Mouse (Mus musculus): ENCODE measurements at regions not wholly inside any gene's neighbourhood (a gene's known extent, or its start where the extent isn't known, plus 50 kb on each side); places are given as distances from the start of the nearest gene placed in this dataset.

DNA sequence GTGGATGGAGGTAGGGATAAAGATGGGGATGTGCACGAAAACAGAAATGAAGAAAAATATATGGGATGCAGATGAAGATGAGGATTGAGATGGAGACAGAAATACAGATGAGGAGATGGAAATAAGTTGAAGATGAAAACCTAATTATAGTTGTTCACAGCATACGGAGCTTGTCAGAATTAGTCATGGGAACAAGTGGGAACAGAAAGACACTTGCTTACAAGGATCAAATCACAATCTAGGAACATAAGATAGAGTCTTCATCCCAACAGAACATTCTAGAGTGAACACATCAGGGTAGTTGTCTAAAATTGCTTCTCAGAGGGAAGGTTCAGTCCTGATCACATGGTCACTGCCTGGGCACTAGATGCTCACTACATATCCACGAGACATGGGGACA lies 633.2 kb downstream of the Pdcd6ip start:
- TF ChIP-seq CTCF (conservative IDR thresholded peaks at IDR 0.05; ENCODE audit: low read length) (no peak), NANOG (IDR thresholded peaks at IDR 0.05; ENCODE audit: borderline replicate concordance, low read length) (no peak), POU5F1 (IDR thresholded peaks at IDR 0.05; ENCODE audit: borderline replicate concordance, low read length) (no peak)
- Histone ChIP-seq H3K36me3 (ENCODE audit: insufficient read depth, low read length) (no peaks in the 10 kb centered on the region), H3K4me3 (replicated peaks; ENCODE audit: low read length) (no peak overlapping the region), H3K27me3 (ENCODE audit: insufficient read depth, low read length) (no peaks in the 10 kb centered on the region), H3K9me3 (ENCODE audit: low read length) (peaks cover 20% of the 10 kb centered on the region), H3K4me1 (replicated peaks; ENCODE audit: low read depth, low read length) (no peaks in the 10 kb centered on the region)

DNA sequence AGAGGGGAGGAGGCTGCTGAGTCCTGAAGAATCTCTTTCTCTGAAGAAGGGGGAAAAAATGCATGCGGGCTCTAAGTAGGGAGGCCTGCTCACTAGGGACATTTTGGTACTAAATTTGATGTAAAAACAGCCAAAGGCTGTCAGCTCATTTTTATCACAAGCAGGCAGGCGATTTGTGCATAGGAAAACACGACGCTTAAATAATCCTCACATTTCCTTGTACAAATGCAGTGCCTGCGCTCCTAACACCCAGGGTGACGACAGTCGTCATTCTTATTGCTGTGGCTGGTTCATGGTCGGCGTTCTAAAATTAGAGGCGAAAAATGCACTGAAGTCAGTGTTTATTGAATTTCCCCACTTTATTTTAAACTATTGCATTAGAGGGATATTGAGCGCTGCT lies 650.6 kb downstream of the Pdcd6ip start:
- Histone ChIP-seq H3K9me3 (ENCODE audit: low read length) (peaks cover 6% of the 10 kb centered on the region; the same call in 1 of the 2 replicates), H3K27me3 (ENCODE audit: insufficient read depth, low read length) (no peaks in the 10 kb centered on the region), H3K4me1 (replicated peaks; ENCODE audit: low read depth, low read length) (no peaks in the 10 kb centered on the region), H3K36me3 (ENCODE audit: insufficient read depth, low read length) (no peaks in the 10 kb centered on the region), H3K4me3 (replicated peaks; ENCODE audit: low read length) (no peak overlapping the region)
- no peak for TF ChIP-seq POU5F1 (IDR thresholded peaks at IDR 0.05; ENCODE audit: borderline replicate concordance, low read length)
- no peak for TF ChIP-seq CTCF (conservative IDR thresholded peaks at IDR 0.05; ENCODE audit: low read length)

DNA sequence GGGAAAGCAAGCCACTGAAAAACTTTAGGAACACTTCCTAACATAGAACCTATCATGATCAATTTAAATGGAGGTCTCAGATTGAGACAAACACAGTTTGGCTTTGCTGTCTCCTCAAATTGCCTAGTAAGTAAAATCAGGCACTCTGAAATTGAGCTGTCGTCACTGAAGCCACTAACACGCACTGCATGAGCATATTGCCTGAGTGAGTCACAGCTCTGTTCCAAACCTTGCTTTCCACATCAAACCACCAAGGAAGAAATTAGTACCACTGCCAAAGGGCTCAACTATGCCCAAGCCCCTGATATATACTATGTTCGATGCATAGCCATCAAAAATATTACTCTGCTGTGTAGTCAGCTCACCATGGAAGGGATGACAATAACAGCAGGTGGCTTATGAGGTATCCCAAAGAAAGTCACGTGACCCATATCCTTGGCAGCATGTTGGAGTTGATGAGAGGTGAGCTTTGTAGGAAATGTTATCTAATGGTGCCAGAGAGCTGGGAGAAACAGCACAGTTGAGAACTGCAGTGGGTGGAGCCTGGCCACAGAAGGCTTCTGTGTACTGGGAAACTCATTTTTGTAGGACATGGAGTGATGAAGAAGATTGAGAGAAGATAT lies 663.4 kb downstream of the Pdcd6ip start:
- no peak for TF ChIP-seq POU5F1 (IDR thresholded peaks at IDR 0.05; ENCODE audit: borderline replicate concordance, low read length)
- TF ChIP-seq NANOG (IDR thresholded peaks at IDR 0.05; ENCODE audit: borderline replicate concordance, low read length): no peak
- no peak for TF ChIP-seq CTCF (conservative IDR thresholded peaks at IDR 0.05; ENCODE audit: low read length)
- Histone ChIP-seq H3K4me1 (replicated peaks; ENCODE audit: low read depth, low read length) (no peaks in the 10 kb centered on the region), H3K27me3 (ENCODE audit: insufficient read depth, low read length) (no peaks in the 10 kb centered on the region), H3K9me3 (ENCODE audit: low read length) (no peaks in the 10 kb centered on the region), H3K36me3 (ENCODE audit: insufficient read depth, low read length) (no peaks in the 10 kb centered on the region), H3K4me3 (replicated peaks; ENCODE audit: low read length) (no peak overlapping the region)

DNA sequence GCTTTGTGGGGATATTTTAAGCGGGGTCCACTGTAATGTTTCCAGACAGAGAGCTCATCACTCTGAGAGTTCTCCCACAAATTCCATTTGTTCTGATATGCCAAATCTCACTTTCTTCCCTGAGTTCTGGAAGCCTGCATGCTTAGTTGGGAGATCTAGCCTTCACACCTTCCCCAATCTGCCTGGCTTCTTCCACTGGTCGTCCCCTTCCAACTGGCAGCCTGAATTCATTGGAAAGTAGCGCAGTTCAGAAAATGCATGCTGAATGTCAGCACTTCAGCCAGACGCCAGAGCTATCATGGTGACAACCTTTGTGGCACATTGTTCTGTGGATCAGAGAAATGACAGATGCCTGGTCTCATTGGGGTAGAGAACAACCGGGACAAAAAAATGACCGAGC lies 667.2 kb downstream of the Pdcd6ip start:
- Histone ChIP-seq H3K4me1 (replicated peaks; ENCODE audit: low read depth, low read length) (no peaks in the 10 kb centered on the region), H3K4me3 (replicated peaks; ENCODE audit: low read length) (no peak overlapping the region), H3K27me3 (ENCODE audit: insufficient read depth, low read length) (no peaks in the 10 kb centered on the region), H3K36me3 (ENCODE audit: insufficient read depth, low read length) (no peaks in the 10 kb centered on the region), H3K9me3 (ENCODE audit: low read length) (no peaks in the 10 kb centered on the region)
- TF ChIP-seq CTCF (conservative IDR thresholded peaks at IDR 0.05; ENCODE audit: low read length): no peak
- no peak for TF ChIP-seq NANOG (IDR thresholded peaks at IDR 0.05; ENCODE audit: borderline replicate concordance, low read length)
- no peak for TF ChIP-seq POU5F1 (IDR thresholded peaks at IDR 0.05; ENCODE audit: borderline replicate concordance, low read length)

DNA sequence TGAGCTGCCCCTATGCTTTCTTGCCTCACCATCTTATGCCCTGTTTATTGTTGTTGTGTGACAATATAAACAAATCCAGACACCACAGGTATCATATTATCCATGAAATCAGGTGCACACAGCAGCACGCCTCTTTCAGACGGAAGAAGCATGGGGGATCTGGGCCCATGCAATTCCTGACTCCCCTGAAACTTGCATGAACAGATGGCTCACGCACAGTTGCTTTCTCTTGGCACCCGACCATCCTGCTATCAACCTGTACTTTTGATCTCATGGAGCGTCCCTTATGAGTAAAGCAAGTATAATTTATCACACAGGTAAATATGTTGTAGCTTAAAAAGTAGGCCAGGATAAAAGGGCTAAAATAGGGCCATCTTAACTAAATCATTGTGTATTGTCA lies 674.1 kb downstream of the Pdcd6ip start:
- TF ChIP-seq CTCF (conservative IDR thresholded peaks at IDR 0.05; ENCODE audit: low read length) (no peak), NANOG (IDR thresholded peaks at IDR 0.05; ENCODE audit: borderline replicate concordance, low read length) (no peak), POU5F1 (IDR thresholded peaks at IDR 0.05; ENCODE audit: borderline replicate concordance, low read length) (no peak)
- Histone ChIP-seq H3K27me3 (ENCODE audit: insufficient read depth, low read length) (no peaks in the 10 kb centered on the region), H3K9me3 (ENCODE audit: low read length) (no peaks in the 10 kb centered on the region), H3K4me1 (replicated peaks; ENCODE audit: low read depth, low read length) (no peaks in the 10 kb centered on the region), H3K4me3 (replicated peaks; ENCODE audit: low read length) (no peak overlapping the region), H3K36me3 (ENCODE audit: insufficient read depth, low read length) (no peaks in the 10 kb centered on the region)

DNA sequence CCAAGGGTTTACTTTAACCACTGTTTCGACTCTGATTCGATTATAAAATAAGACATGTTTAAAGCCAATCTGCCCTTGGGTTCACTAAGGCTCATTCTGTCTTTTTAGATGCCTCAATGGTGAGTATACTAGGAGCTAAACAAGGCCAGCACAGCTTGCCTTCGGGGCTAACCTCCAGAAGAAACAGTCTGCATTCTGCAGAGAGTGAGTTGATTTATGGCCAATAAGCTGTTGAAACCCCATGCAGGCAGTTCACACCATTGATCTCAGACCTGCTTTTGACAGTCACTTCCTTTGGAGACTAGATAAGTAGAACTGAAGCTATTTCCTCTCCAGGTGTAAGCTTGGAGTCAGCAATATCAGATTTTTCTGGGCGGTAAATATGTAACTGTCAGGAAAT lies 679.0 kb downstream of the Pdcd6ip start:
- no peaks in the 10 kb centered on the region for H3K27me3 ChIP-seq (ENCODE audit: insufficient read depth, low read length)
- no peaks in the 10 kb centered on the region for H3K36me3 ChIP-seq (ENCODE audit: insufficient read depth, low read length)
- TF ChIP-seq CTCF (conservative IDR thresholded peaks at IDR 0.05; ENCODE audit: low read length) (no peak), POU5F1 (IDR thresholded peaks at IDR 0.05; ENCODE audit: borderline replicate concordance, low read length) (no peak), NANOG (IDR thresholded peaks at IDR 0.05; ENCODE audit: borderline replicate concordance, low read length) (no peak)
- no peaks in the 10 kb centered on the region for H3K4me1 ChIP-seq (replicated peaks; ENCODE audit: low read depth, low read length)
- no peaks in the 10 kb centered on the region for H3K9me3 ChIP-seq (ENCODE audit: low read length)
- no peak overlapping the region for H3K4me3 ChIP-seq (replicated peaks; ENCODE audit: low read length)

DNA sequence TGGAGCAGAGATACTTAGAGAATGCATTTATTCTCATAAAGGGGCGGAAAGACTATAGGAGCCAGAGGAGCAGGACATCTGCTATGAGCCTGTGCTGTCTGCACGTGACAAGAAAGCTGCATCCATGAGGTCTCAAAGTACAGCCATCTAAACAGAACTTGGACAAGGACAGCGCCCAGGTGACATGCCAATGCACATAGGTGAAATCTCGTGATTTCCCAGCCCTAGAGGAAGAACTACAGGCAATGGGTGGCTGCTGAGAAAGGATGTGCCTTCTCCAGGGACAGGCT lies 681.2 kb downstream of the Pdcd6ip start:
- no peaks in the 10 kb centered on the region for H3K27me3 ChIP-seq (ENCODE audit: insufficient read depth, low read length)
- TF ChIP-seq CTCF (conservative IDR thresholded peaks at IDR 0.05; ENCODE audit: low read length): no peak
- no peak for TF ChIP-seq POU5F1 (IDR thresholded peaks at IDR 0.05; ENCODE audit: borderline replicate concordance, low read length)
- no peak for TF ChIP-seq NANOG (IDR thresholded peaks at IDR 0.05; ENCODE audit: borderline replicate concordance, low read length)
- no peaks in the 10 kb centered on the region for H3K4me1 ChIP-seq (replicated peaks; ENCODE audit: low read depth, low read length)
- no peak overlapping the region for H3K4me3 ChIP-seq (replicated peaks; ENCODE audit: low read length)
- no peaks in the 10 kb centered on the region for H3K36me3 ChIP-seq (ENCODE audit: insufficient read depth, low read length)
- no peaks in the 10 kb centered on the region for H3K9me3 ChIP-seq (ENCODE audit: low read length)

DNA sequence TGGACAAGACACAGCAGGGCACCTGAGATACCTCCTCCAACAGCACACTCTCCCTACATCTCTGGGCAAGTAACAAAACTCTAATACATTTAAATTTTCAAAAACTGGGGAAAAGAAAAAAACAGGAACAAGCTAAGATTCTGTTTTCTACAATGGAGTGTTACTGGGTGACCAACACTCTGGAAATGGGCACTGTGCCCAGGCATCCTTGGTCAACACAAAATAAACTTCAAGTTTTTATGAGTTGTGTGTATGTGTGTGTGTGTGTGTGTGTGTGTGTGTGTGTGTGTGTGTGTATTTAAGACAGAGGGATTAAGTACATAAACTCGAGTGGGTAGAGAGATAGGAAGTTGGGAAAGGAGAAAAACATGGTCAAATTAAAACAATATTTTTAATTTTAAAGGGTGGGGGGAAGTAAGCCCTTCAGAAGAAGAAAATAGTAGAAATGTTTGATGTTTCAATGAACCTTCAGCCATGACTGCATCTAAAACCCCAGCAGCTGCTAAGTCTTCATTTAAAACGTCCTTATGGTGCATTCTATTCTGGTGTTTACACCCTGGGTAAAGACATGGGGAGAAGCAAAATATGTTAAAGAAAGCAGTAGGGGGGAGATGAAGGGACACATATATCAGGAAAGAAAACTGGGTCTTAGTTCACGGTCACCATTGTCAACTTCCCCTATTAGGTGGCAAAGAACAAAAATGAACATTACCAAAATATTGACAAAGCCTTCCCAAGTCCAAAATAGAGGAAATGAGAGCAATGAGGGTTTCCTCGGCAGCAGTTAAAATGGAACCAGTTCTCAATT lies 681.8 kb downstream of the Pdcd6ip start:
- TF ChIP-seq CTCF (conservative IDR thresholded peaks at IDR 0.05; ENCODE audit: low read length) (no peak), POU5F1 (IDR thresholded peaks at IDR 0.05; ENCODE audit: borderline replicate concordance, low read length) (no peak), NANOG (IDR thresholded peaks at IDR 0.05; ENCODE audit: borderline replicate concordance, low read length) (no peak)
- H3K27me3 ChIP-seq (ENCODE audit: insufficient read depth, low read length): no peaks in the 10 kb centered on the region
- H3K4me3 ChIP-seq (replicated peaks; ENCODE audit: low read length): no peak overlapping the region
- no peaks in the 10 kb centered on the region for H3K9me3 ChIP-seq (ENCODE audit: low read length)
- no peaks in the 10 kb centered on the region for H3K4me1 ChIP-seq (replicated peaks; ENCODE audit: low read depth, low read length)
- H3K36me3 ChIP-seq (ENCODE audit: insufficient read depth, low read length): no peaks in the 10 kb centered on the region

Measured in E14TG2a.4 (cell line).